Mouse (Mus musculus) forebrain, embryonic 11.5 days (tissue): ENCODE data around the gene Klhl3. TPM values are rescaled to one million over a fixed set of nuclear protein-coding genes. Genes with fewer than 3 reads are reported as not detected.
"Not testable (repeated sequence)": the region's sequence is repeated elsewhere in the genome, so short reads cannot be mapped to it uniquely, and the experiment has no call there.

Source experiments
- ATAC-seq: fragments of 200-750 bp; cut with Nextera tagmentation; replicated peaks from 2 replicates; pipeline ENCODE4 v1.8.0; 2017; ENCODE audit warnings: moderate TSS enrichment; ENCODE audit not compliant: low FRiP score
- DNase-seq: peaks from one replicate; pipeline ENCODE4 v3.0.0-alpha.2; 2017; ENCODE audit warnings: low spot score
- H3K27ac ChIP-seq: fragments of 300-500 bp; sonication (generic); 2 replicates; pipeline ENCODE4 v1.5.1; 2014; ENCODE audit warnings: low read depth, low read length
- H3K27me3 ChIP-seq: fragments of 300-500 bp; sonication (generic); 2 replicates; pipeline ENCODE4 v1.6.1; 2014; ENCODE audit warnings: mild to moderate bottlenecking, low read length, mixed read lengths; ENCODE audit not compliant: control insufficient read depth, insufficient read depth
- H3K36me3 ChIP-seq: fragments of 300-500 bp; sonication (generic); 2 replicates; pipeline ENCODE4 v1.6.1; 2014; ENCODE audit warnings: mild to moderate bottlenecking, low read length, moderate library complexity, mixed read lengths; ENCODE audit not compliant: control insufficient read depth, insufficient read depth
- H3K4me1 ChIP-seq: fragments of 300-500 bp; sonication (generic); replicated peaks from 2 replicates; pipeline ENCODE4 v1.6.1; 2014; ENCODE audit warnings: low read length, mixed read lengths; ENCODE audit not compliant: control insufficient read depth, insufficient read depth
- H3K4me2 ChIP-seq: fragments of 300-500 bp; sonication (generic); 2 replicates; pipeline ENCODE4 v1.6.1; 2014; ENCODE audit warnings: low read depth, mild to moderate bottlenecking, low read length, moderate library complexity, mixed read lengths; ENCODE audit not compliant: severe bottlenecking
- H3K4me3 ChIP-seq: fragments of 300-500 bp; sonication (generic); 2 replicates; pipeline ENCODE4 v1.5.1; 2014; ENCODE audit warnings: low read depth, low read length
- H3K9ac ChIP-seq: fragments of 300-500 bp; sonication (generic); 2 replicates; pipeline ENCODE4 v1.6.1; 2014; ENCODE audit warnings: low read length
- H3K9me3 ChIP-seq: fragments of 300-500 bp; sonication (generic); 2 replicates; pipeline ENCODE4 v1.6.1; 2016; ENCODE audit warnings: low read length, mixed read lengths; ENCODE audit not compliant: control insufficient read depth
- WGBS: fragments of 180-500 bp; shearing (Covaris S2); extraction: QIAGEN DNeasy Blood & Tissue Kit; methylation state at CpG from one replicate; pipeline ENCODE4 v1.1.7; 2014; 5-methylcytosine and 5-hydroxymethylcytosine counted together
- polyA plus RNA-seq: library from polyadenylated mRNA; unstranded; fragments of >200 nt; fragmentation: Nextera tagmentation; extraction: Ambion mirVana; gene quantifications from 2 replicates; pipeline ENCODE4 v1.2.1, GENCODE M21; 2014

Gene Klhl3
- polyA plus RNA-seq, 1 experiment from 2014 or later = 3.1 TPM

- no peaks in the 10 kb centered on the region for H3K27me3 ChIP-seq
- no peak overlapping the region for H3K27ac ChIP-seq
- H3K4me3 ChIP-seq = peak overlapping the region; percentile 34
- DNase-seq (no peak), ATAC-seq (peak; percentile 42; the same call in 1 of the 2 replicates)
- no peak overlapping the region; the same call in 1 of the 2 replicates for H3K9ac ChIP-seq
- no peaks in the 10 kb centered on the region for H3K36me3 ChIP-seq
- H3K4me1 ChIP-seq = no peaks in the 10 kb centered on the region
- no peaks in the 10 kb centered on the region; the same call in 1 of the 2 replicates for H3K9me3 ChIP-seq
- peak overlapping the region; percentile 74 for H3K4me2 ChIP-seq
- 46% methylated on average over 5 of the region's 5 CpGs for WGBS
Observed at GRCm38 (mm10) chr13:58149033-58149558, 35.7 kb upstream of the Klhl3 start.

GRCm38 (mm10) chr13:58148256-58148831 is 35.0 kb upstream of the Klhl3 start:
- Histone ChIP-seq H3K27ac (no peak overlapping the region), H3K4me3 (peak overlapping the region; percentile 34), H3K27me3 (no peaks in the 10 kb centered on the region), H3K9ac (peak overlapping the region; percentile 37; the same call in 1 of the 2 replicates), H3K9me3 (no peaks in the 10 kb centered on the region; the same call in 1 of the 2 replicates), H3K4me2 (peak overlapping the region; percentile 74), H3K4me1 (no peaks in the 10 kb centered on the region), H3K36me3 (no peaks in the 10 kb centered on the region)
- peak; percentile 93 for ATAC-seq
- peak; percentile 84 for DNase-seq
- 1% methylated on average over 17 of the region's 17 CpGs for WGBS

- Histone ChIP-seq H3K27ac (no peak overlapping the region), H3K27me3 (no peaks in the 10 kb centered on the region), H3K9ac (no peak overlapping the region), H3K4me3 (no peak overlapping the region), H3K4me2 (no peak overlapping the region), H3K4me1 (no peaks in the 10 kb centered on the region), H3K36me3 (no peaks in the 10 kb centered on the region), H3K9me3 (no peaks in the 10 kb centered on the region; the same call in 1 of the 2 replicates)
- WGBS = 69% methylated on average over 1 of the region's 1 CpGs
- DNase-seq (no peak), ATAC-seq (no peak)
Observed at GRCm38 (mm10) chr13:58147760-58148159, 34.4 kb upstream of the Klhl3 start.

GRCm38 (mm10) chr13:58146603-58147002 is 33.2 kb upstream of the Klhl3 start:
- not testable (repeated sequence) for H3K4me2 ChIP-seq, H3K27ac ChIP-seq, H3K4me1 ChIP-seq, H3K9ac ChIP-seq, DNase-seq, H3K9me3 ChIP-seq, H3K27me3 ChIP-seq, ATAC-seq, H3K36me3 ChIP-seq, H3K4me3 ChIP-seq
- WGBS = 96% methylated on average over 8 of the region's 8 CpGs

GRCm38 (mm10) chr13:58131692-58132091 is 18.3 kb upstream of the Klhl3 start:
- no peaks in the 10 kb centered on the region; the same call in 1 of the 2 replicates for H3K36me3 ChIP-seq
- WGBS = 56% methylated on average over 3 of the region's 3 CpGs
- no peak for ATAC-seq

GRCm38 (mm10) chr13:58129687-58130246 is 16.4 kb upstream of the Klhl3 start:
- WGBS = 37% methylated on average over 4 of the region's 4 CpGs

More at GRCm38 (mm10) chr13:58131692-58132091, 18.3 kb upstream of the Klhl3 start:
- Histone ChIP-seq H3K4me3 (no peak overlapping the region), H3K4me2 (no peak overlapping the region), H3K27me3 (no peaks in the 10 kb centered on the region), H3K4me1 (peaks cover 2% of the 10 kb centered on the region; the same call in 1 of the 2 replicates), H3K27ac (no peak overlapping the region), H3K9ac (no peak overlapping the region), H3K9me3 (no peaks in the 10 kb centered on the region)
- no peak for DNase-seq

GRCm38 (mm10) chr13:58128768-58129671 is 15.6 kb upstream of the Klhl3 start:
- ATAC-seq (peak; percentile 97), DNase-seq (peak; percentile 98)
- Histone ChIP-seq H3K27ac (peak overlapping the region; percentile 98), H3K27me3 (no peaks in the 10 kb centered on the region), H3K36me3 (no peaks in the 10 kb centered on the region; the same call in 1 of the 2 replicates), H3K4me3 (peak overlapping the region; percentile 99), H3K9ac (peak overlapping the region; percentile 100), H3K4me1 (peaks cover 4% of the 10 kb centered on the region; the same call in 1 of the 2 replicates), H3K9me3 (no peaks in the 10 kb centered on the region), H3K4me2 (peak overlapping the region; percentile 74)
- WGBS = under 1% methylated on average over 79 of the region's 83 CpGs

More at GRCm38 (mm10) chr13:58129687-58130246, 16.4 kb upstream of the Klhl3 start:
- H3K9me3 ChIP-seq = no peaks in the 10 kb centered on the region
- DNase-seq = peak; percentile 38
- peak overlapping the region; percentile 100 for H3K9ac ChIP-seq
- ATAC-seq = no peak
- H3K4me2 ChIP-seq = peak overlapping the region; percentile 74
- peak overlapping the region; percentile 98 for H3K27ac ChIP-seq
- H3K27me3 ChIP-seq = no peaks in the 10 kb centered on the region
- peak overlapping the region; percentile 99 for H3K4me3 ChIP-seq
- H3K4me1 ChIP-seq = peaks cover 4% of the 10 kb centered on the region; the same call in 1 of the 2 replicates
- H3K36me3 ChIP-seq = no peaks in the 10 kb centered on the region; the same call in 1 of the 2 replicates

- H3K9ac ChIP-seq = peak within 1 kb of the TSS; percentile 100
- H3K9me3 ChIP-seq = no peaks in the 10 kb centered on the region
- peaks cover 4% of the 10 kb centered on the region; the same call in 1 of the 2 replicates for H3K4me1 ChIP-seq
- H3K27ac ChIP-seq = peak within 1 kb of the TSS; percentile 98
- H3K36me3 ChIP-seq = no peaks in the 10 kb centered on the region; the same call in 1 of the 2 replicates
- peak within 1 kb of the TSS; percentile 99 for H3K4me3 ChIP-seq
- peak within 1 kb of the TSS; percentile 74 for H3K4me2 ChIP-seq
- DNase-seq = peak; percentile 99
- ATAC-seq = peak; percentile 95
- WGBS = 1% methylated on average over 20 of the region's 62 CpGs
- H3K27me3 ChIP-seq = no peaks in the 10 kb centered on the region
Observed at GRCm38 (mm10) chr13:58128396-58128767, 15.0 kb upstream of the Klhl3 start, which contains the start of gene Hnrnpa0. Gene Hnrnpa0 (minus strand): TSS chr13:58128556.
